Mouse (Mus musculus) erythroblast, embryonic 14.5 days (primary cell): ENCODE measurements around the gene Cped1.

ENCODE experiments used
- GATA1 ChIP-seq: IDR thresholded peaks from 2 replicates; pipeline ENCODE4 v1.6.1; 2012; ENCODE audit warnings: low read length, inconsistent platforms, mixed read lengths
- TAL1 ChIP-seq: IDR thresholded peaks from 3 replicates; pipeline ENCODE4 v1.6.1; 2012; ENCODE audit warnings: low read length, inconsistent platforms, mixed read lengths

DNA sequence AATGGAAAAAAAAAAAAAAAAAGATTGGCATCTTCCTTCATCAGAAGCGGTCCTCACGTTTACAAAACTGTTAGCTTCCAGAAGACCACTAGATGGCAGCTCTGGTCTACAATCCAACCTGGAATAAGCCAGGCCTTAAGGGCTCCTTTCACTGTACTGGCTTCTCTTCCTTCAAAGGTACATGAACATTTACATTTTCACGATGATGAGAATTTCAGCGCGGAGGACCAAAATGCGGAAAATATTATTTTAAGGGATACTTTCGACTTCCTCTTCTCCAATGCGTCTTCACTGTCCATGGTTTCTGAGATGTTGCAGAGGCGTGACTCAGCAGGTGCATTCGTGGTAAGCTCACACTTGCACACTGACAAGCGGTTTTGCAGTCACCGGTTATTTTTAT, 136.4 kb downstream of the Cped1 start:
- TF ChIP-seq TAL1, result no peak
- TF ChIP-seq GATA1, result no peak
